Mouse (Mus musculus): ENCODE measurements around the gene Cpne5. TPM values are rescaled to one million over a fixed set of nuclear protein-coding genes. Genes with fewer than 3 reads are reported as not detected.
"Not testable (repeated sequence)": the region's sequence is repeated elsewhere in the genome, so short reads cannot be mapped to it uniquely, and the experiment has no call there.

Cpne5 gene
- total RNA-seq, 4 experiments from 2014 or later = 167 to 193 (median 174) TPM

DNA sequence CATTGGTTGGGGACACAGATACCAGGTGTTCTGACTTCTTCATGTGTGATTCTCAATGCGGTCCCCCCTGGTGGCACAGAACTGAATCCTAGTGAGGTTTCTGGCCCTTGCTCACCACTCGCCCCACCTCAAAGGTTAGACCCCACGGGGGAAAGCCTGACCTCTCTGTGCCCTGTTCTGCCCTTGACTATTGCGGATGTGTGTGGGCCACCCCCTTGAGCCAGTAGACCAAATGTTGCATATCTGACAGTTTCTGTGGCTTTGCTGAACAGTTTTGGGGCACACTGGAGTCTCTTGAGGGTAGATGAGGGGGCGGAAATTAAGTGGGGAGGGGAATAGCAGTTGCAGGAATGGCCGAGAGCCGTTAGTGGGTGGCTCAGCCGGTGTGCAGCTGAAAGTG is 94.7 kb downstream of the Cpne5 start:
- DNase-seq (ENCODE audit: low spot score in 2 of 2) = no peak

DNA sequence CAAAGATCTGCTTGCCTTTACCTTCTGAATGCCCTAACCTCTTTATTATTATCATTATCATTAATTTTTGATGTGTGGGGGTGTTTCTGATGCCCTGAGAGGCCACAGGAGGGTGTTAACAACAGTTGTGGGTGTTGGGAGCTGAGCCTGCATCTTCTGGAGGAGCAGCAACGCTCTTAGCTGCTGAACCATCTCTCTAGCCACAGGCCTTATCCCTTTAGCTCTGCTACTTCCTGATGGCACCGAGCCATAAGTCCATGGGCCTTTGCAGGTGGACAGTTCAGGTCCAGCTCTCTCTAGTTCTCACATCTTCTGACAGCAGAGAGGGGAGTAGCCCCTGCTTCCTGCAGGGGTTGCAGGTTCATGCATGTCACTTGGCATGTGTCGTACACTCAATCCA is 96.4 kb downstream of the Cpne5 start:
- no peak for DNase-seq (ENCODE audit: low spot score in 2 of 2)

GRCm38 (mm10) chr17:29137906-29138305 is 100.1 kb downstream of the Cpne5 start:
- DNase-seq (ENCODE audit: low spot score in 2 of 2) = no peak

DNA sequence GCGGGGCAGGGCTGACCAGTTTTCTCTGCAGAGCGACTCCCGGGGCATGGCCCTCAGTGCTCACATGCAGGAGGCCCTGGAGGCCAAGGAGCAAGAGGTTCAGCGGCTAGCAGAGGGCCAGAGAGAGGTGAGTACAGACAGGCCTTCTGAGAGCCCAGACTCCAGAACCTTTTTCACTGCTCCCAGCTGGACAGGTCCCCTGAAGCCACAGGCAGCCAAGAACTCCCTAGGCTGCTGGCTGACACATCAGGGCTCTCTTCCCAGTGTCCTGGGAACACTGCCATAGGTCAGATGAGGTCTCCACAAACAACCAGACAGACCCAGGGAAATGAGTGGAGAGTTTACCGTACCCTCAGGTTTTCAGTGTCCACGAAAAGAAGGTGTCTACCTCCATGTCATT is 101.7 kb downstream of the Cpne5 start:
- DNase-seq (ENCODE audit: low spot score in 2 of 2) = no peak

DNA sequence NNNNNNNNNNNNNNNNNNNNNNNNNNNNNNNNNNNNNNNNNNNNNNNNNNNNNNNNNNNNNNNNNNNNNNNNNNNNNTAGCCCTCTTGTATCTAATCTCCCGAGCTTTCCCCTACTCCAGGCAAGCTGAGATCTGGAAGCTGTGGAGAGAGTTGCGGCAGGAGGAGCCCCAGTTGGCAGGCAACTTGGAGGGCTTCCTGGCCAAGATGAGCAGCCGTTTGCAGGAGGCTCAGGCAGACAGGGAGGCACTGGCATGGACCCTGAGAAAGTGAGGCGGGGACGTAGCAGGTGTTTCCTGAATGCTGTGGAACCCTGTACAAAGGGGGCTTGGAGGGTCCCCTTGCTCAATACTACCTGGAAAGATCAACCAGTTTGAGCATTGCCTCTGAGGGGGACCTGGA is 102.9 kb downstream of the Cpne5 start:
- no peak for DNase-seq (ENCODE audit: low spot score in 2 of 2)

- no peak for DNase-seq (ENCODE audit: low spot score in 2 of 2)
These were observed 108.6 kb downstream of the Cpne5 start for GRCm38 (mm10) chr17:29129341-29129740.

- peak in 1 of 2 experiments; percentile 1 for DNase-seq (ENCODE audit: low spot score in 2 of 2)
These were observed 111.4 kb downstream of the Cpne5 start for GRCm38 (mm10) chr17:29126561-29126960.

- DNase-seq (ENCODE audit: low spot score in 2 of 2) = no peak
These were observed 114.3 kb downstream of the Cpne5 start for GRCm38 (mm10) chr17:29123578-29124174.

DNA sequence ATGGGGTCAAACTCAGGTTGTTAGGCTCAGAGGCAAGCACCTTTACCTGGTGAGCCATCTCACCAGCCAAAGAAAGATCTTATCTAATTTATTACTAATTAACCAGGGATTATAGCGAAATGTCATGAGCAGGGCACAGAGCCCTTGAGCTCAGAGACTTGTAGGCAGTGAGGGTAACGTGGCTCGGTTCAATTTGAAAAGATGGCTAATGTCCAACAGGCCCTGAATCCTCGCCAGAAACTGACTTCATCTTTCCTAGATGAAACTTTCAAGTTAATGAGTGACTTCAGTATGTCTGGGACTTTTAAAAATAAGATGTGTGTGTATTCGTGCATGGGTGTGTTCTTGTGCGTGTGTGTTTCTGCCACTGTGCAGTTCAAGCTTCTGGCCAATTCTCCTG is 115.2 kb downstream of the Cpne5 start:
- DNase-seq (ENCODE audit: low spot score in 2 of 2) = no peak

GRCm38 (mm10) chr17:29120666-29121065 is 117.3 kb downstream of the Cpne5 start:
- no peak for DNase-seq (ENCODE audit: low spot score in 2 of 2)

DNA sequence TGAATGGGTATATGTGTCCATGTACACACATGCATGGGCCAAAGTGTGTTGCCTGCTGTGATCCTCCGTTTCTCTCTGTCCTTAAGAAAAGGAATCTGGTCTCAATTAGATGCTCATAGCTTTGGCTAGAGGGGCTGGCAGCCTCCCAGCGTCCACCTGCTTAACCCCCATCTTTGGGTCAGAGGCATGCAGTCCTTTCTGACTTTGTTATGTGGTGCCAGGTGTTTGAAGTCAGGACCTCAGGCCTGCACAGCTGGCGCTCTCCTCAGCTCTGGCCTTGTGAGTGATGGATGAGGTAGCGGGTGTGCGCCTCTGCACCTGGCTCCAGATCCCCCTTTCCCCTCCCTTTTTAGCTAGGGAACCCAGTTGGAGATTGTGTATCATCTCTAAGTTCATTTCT is 119.9 kb downstream of the Cpne5 start:
- no peak for DNase-seq (ENCODE audit: low spot score in 2 of 2)

DNA sequence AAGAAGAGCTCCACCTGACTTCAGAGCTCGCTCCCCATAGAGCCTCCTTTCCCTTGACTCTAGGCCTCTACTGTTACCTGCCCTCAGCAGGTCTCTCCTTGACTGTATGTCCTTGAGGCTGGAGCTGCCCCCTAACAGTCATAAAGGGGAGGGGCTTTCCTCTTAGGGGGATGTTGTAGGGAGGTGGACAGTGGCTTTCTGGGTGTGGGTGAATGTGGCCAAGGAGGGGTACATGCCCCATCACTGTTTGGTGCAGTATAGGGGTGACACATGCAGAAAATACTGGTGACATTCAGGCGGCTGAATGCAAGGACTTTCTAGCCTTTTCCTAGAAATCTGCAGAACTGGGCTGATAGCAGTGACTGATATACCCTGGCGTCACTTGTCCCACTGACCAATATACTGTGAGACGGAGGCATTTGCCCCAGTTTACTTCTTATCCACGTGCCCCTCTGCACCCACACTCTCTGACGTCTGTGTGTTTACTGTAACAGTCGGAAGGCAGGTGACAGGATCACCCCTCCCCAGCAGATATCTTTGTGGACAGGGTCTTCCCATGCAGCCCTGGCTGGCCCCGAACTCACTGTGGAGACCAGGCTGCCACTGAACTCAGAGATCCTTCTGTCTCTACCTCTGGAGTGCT is 120.8 kb downstream of the Cpne5 start:
- DNase-seq (ENCODE audit: low spot score in 2 of 2) = no peak

- DNase-seq (ENCODE audit: low spot score in 2 of 2) = no peak
These were observed 121.9 kb downstream of the Cpne5 start for GRCm38 (mm10) chr17:29116023-29116422.

GRCm38 (mm10) chr17:29113591-29114352 is 124.2 kb downstream of the Cpne5 start, which contains the start of gene Rab44:
Gene Rab44 (plus strand): TSS chr17:29114145.
- DNase-seq (ENCODE audit: low spot score in 2 of 2) = no peak

DNA sequence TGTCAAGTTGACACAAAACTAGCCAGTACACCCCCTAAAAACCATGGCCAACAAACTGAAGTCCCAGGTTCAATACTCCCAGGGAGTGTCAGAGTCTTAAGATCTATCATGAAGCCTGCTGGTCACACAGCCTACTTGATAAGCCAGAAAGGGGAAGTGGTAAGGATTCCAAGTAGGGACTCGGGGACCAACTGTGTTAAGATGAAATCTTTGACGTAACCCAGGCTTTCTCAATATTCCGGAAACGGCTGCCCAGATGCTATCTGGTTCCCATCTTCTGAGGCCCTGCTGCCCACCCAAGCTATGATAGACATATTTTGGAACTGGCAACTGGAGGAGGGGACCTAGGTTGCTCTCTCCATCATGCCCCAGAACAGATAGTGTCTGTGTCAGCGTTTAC is 126.6 kb downstream of the Cpne5 start:
- DNase-seq (ENCODE audit: low spot score in 2 of 2) = no peak

DNA sequence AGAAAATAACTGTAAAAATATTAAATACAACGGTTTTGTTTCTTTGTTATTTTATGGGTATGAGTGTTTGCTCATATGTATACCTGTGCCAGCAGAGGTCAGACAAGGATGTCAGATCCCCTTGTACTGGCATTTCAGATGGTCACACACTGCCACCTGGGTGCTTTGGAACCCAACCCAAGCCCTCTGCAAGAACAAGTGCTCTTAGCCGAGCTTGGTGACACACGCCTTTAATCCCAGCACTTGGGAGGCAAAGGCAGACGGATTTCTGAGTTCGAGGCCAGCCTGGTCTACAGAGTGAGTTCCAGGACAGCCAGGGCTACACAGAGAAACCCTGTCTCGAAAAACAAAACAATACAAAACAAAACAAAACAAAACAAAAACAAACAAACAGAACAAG is 127.6 kb downstream of the Cpne5 start:
- DNase-seq (ENCODE audit: low spot score in 2 of 2) = not testable (repeated sequence)

Other genes starting within 250 kb of the Cpne5 start
- gene Stk38, start 230.2 kb downstream of the Cpne5 start, total RNA-seq (2022) = 10 to 100 TPM; 46.7 to 54.7 (median 48.4) TPM
- gene Srsf3, start 205.5 kb downstream of the Cpne5 start, total RNA-seq (2022) = 100 to 1,000 TPM; 101 to 142 (median 115) TPM
- gene Cdkn1a, start 147.2 kb downstream of the Cpne5 start, total RNA-seq (2022) = 10 to 100 TPM; 18.9 to 27.0 (median 19.5) TPM
- under 1 TPM in 1 of 4 experiments, not detected in 3; 0.14 TPM for gene Rab44, start 124.0 kb downstream of the Cpne5 start, total RNA-seq (2022)
- gene Ppil1, start 26.0 kb upstream of the Cpne5 start, total RNA-seq (2022) = 10 to 100 TPM; 17.0 to 19.9 (median 19.5) TPM
- gene BC004004, start 30.6 kb upstream of the Cpne5 start, total RNA-seq (2022) = 100 to 1,000 TPM in 3 of 4 experiments, 10 to 100 TPM in 1; 98.1 to 131 (median 114) TPM
- 1 to 10 TPM; 1.2 to 1.6 (median 1.4) TPM for gene Pi16, start 79.5 kb upstream of the Cpne5 start, total RNA-seq (2022)
- gene Mtch1, start 109.8 kb upstream of the Cpne5 start, total RNA-seq (2022) = 100 to 1,000 TPM; 565 to 601 (median 593) TPM
- gene Fgd2, start 122.7 kb upstream of the Cpne5 start, total RNA-seq (2022) = 1 to 10 TPM; 7.5 to 7.9 (median 7.6) TPM